Mouse (Mus musculus) liver, postnatal 0 days (tissue): ENCODE measurements around the gene Dhdh. TPM values are rescaled to one million over a fixed set of nuclear protein-coding genes. Genes with fewer than 3 reads are reported as not detected.
"Not testable (repeated sequence)": the region's sequence is repeated elsewhere in the genome, so short reads cannot be mapped to it uniquely, and the experiment has no call there.

Source experiments
- ATAC-seq: fragments of 200-750 bp; cut with Nextera tagmentation; 2 replicates; pipeline ENCODE4 v1.8.0; 2017; ENCODE audit warnings: mild to moderate bottlenecking, moderate library complexity
- DNase-seq: peaks from one replicate; pipeline ENCODE4 v3.0.0-alpha.2; 2016
- H3K27ac ChIP-seq: fragments of 300-500 bp; sonication (generic); 2 replicates; pipeline ENCODE4 v1.5.1; 2014; ENCODE audit warnings: antibody characterized with exemption, moderate library complexity, mild to moderate bottlenecking, low read depth
- H3K27me3 ChIP-seq: fragments of 300-500 bp; sonication (generic); 2 replicates; pipeline ENCODE4 v1.6.1; 2014; ENCODE audit warnings: low read length, control low read depth, mixed read lengths; ENCODE audit not compliant: insufficient read depth
- H3K36me3 ChIP-seq: fragments of 300-500 bp; sonication (generic); replicated peaks from 2 replicates; pipeline ENCODE4 v1.6.1; 2014; ENCODE audit warnings: mild to moderate bottlenecking, control low read depth, low read length, moderate library complexity, mixed read lengths; ENCODE audit not compliant: insufficient read depth
- H3K4me1 ChIP-seq: fragments of 300-500 bp; sonication (generic); 2 replicates; pipeline ENCODE4 v1.6.1; 2014; ENCODE audit warnings: antibody characterized with exemption, mild to moderate bottlenecking, control low read depth; ENCODE audit not compliant: insufficient read depth
- H3K4me2 ChIP-seq: fragments of 300-500 bp; sonication (generic); 2 replicates; pipeline ENCODE4 v1.6.1; 2014; ENCODE audit warnings: low read depth, mild to moderate bottlenecking, low read length, moderate library complexity, mixed read lengths
- H3K4me3 ChIP-seq: fragments of 300-500 bp; sonication (generic); 2 replicates; pipeline ENCODE4 v1.5.1; 2014; ENCODE audit warnings: low read depth, low read length
- H3K9ac ChIP-seq: fragments of 300-500 bp; sonication (generic); replicated peaks from 2 replicates; pipeline ENCODE4 v1.6.1; 2014; ENCODE audit warnings: mild to moderate bottlenecking, moderate library complexity
- H3K9me3 ChIP-seq: fragments of 300-500 bp; sonication (generic); 2 replicates; pipeline ENCODE4 v1.6.1; 2016; ENCODE audit warnings: mild to moderate bottlenecking, control low read depth, low read length, mixed read lengths
- CTCF ChIP-seq: sonication (generic); IDR thresholded peaks from 2 replicates; pipeline ENCODE4 v1.5.1; 2016; ENCODE audit warnings: antibody characterized with exemption, low read depth
- EP300 ChIP-seq: IDR thresholded peaks from 2 replicates; pipeline ENCODE4 v1.6.1; 2016; ENCODE audit warnings: antibody characterized with exemption, low read depth, mild to moderate bottlenecking
- WGBS: fragments of 180-500 bp; shearing (Covaris S2); extraction: QIAGEN DNeasy Blood & Tissue Kit; methylation state at CpG from one replicate; pipeline ENCODE4 v1.1.7; 2014; ENCODE audit not compliant: insufficient replicate concordance; 5-methylcytosine and 5-hydroxymethylcytosine counted together
- polyA plus RNA-seq: library from polyadenylated mRNA; unstranded; fragments of >200 nt; fragmentation: Nextera tagmentation; extraction: Ambion mirVana; gene quantifications from 2 replicates; pipeline ENCODE4 v1.2.1, GENCODE M21; 2015

Gene Dhdh
- polyA plus RNA-seq: 8.4 and 9.5 TPM in 2 replicates

DNA sequence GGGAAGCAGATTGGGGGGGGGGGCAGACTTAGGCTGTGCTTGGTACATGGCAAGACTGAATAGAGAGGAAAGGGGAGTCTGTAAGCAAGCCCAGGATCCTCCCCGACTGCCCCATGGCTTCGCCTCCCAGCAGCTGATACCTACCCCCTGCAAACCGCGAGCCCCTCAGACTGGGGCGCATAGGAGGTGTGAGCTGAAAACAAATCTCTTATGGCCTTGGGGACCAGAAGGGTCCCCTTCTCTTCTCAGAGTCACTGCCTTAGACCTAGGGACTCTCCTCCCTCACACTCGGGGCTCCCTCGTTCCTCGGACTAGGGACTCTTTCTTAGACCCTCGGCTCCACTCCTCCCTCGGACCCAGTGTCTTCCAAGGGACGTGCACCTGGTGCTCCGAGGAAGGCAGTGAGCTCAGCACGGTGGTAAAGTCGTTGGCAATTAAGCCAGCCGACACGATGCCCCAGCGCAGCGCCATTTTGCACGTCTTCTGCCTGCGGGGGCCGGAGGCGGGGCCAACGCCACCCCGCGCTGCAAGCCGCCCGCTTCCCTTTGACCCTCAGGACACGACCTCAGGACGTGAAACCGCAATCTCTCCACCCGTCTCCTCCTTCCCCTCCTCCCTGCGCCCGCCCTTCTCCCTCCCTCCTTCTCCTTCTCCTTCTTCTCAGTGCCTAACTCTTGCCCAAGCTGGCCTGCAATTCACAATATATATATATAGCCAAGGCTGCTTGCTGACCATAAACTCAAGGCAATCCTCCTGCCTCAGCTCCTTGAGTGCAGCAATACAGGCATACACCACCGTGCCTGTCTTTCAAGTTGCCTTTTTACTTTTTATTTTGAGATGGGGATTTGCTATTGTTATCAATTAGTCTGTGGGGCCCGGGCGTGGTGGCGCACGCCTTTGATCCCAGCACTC is at the start of gene Dhdh:
TSS of gene Dhdh (minus strand) at position 513 of the 912 bp plus-strand sequence.
- WGBS: 7% methylated on average over 38 of the region's 38 CpGs
- no peaks in the 10 kb centered on the region for H3K27me3 ChIP-seq
- peak within 1 kb of the TSS; percentile 87 for H3K27ac ChIP-seq
- no peak for TF ChIP-seq EP300
- no peak for TF ChIP-seq CTCF
- H3K4me1 ChIP-seq: peaks cover 42% of the 10 kb centered on the region
- peak within 1 kb of the TSS; percentile 82 for H3K4me2 ChIP-seq
- H3K36me3 ChIP-seq: peaks cover 12% of the 10 kb centered on the region
- peak within 1 kb of the TSS; percentile 60 for H3K4me3 ChIP-seq
- peak within 1 kb of the TSS; percentile 74 for H3K9ac ChIP-seq
- no peaks in the 10 kb centered on the region for H3K9me3 ChIP-seq
- peak; percentile 50 for ATAC-seq
- DNase-seq: peak; percentile 78

- TF ChIP-seq EP300 (no peak), CTCF (no peak)
- Histone ChIP-seq H3K9me3 (no peaks in the 10 kb centered on the region), H3K9ac (no peak overlapping the region), H3K4me1 (peaks cover 15% of the 10 kb centered on the region; the same call in 1 of the 2 replicates), H3K4me2 (peak overlapping the region; percentile 77), H3K27ac (no peak overlapping the region), H3K27me3 (no peaks in the 10 kb centered on the region), H3K36me3 (no peaks in the 10 kb centered on the region), H3K4me3 (no peak overlapping the region)
- ATAC-seq: no peak
- WGBS: 83% methylated on average over 10 of the region's 10 CpGs
- DNase-seq: no peak
Observed at GRCm38 (mm10) chr7:45537602-45538001, 49.0 kb upstream of the Dhdh start.

DNA sequence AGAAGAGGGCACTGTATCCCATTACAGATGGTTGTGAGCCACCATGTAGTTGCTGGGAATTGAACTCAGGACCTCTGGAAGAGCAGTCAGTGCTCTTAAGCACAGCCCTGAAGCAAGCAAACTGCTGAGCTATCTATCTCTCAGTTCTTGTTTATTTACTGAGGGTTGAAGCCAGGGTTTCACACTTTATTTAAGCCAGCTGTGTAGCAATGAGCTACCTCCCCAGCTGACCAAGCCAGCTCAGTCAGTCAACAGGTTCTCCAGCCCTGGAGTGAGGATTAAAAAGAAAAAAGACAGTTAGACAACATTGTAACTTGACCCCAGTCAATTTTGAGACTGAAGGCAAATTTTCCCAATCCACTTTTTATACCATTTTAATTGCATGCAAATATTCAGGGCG is 47.1 kb upstream of the Dhdh start:
- no peak for TF ChIP-seq EP300
- TF ChIP-seq CTCF: 0 out of 2 replicates have a peak, but pooled peaks have one; percentile 24
- peaks cover 17% of the 10 kb centered on the region for H3K4me1 ChIP-seq
- no peaks in the 10 kb centered on the region for H3K36me3 ChIP-seq
- no peak overlapping the region for H3K4me2 ChIP-seq
- no peak overlapping the region for H3K27ac ChIP-seq
- 74% methylated on average over 1 of the region's 1 CpGs for WGBS
- DNase-seq (no peak), ATAC-seq (no peak)
- no peak overlapping the region for H3K4me3 ChIP-seq
- no peaks in the 10 kb centered on the region for H3K27me3 ChIP-seq
- no peaks in the 10 kb centered on the region for H3K9me3 ChIP-seq
- H3K9ac ChIP-seq: no peak overlapping the region

GRCm38 (mm10) chr7:45530643-45531042 is 42.0 kb upstream of the Dhdh start:
- Histone ChIP-seq H3K9me3 (no peaks in the 10 kb centered on the region), H3K36me3 (no peaks in the 10 kb centered on the region), H3K27me3 (no peaks in the 10 kb centered on the region), H3K4me2 (no peak overlapping the region), H3K27ac (no peak overlapping the region), H3K4me3 (no peak overlapping the region), H3K9ac (no peak overlapping the region), H3K4me1 (peaks cover 14% of the 10 kb centered on the region)
- WGBS: 45% methylated on average over 2 of the region's 2 CpGs
- ATAC-seq (no peak), DNase-seq (no peak)
- TF ChIP-seq EP300 (no peak), CTCF (no peak)

GRCm38 (mm10) chr7:45529461-45529860 is 40.9 kb upstream of the Dhdh start:
- H3K9ac ChIP-seq: no peak overlapping the region

DNA sequence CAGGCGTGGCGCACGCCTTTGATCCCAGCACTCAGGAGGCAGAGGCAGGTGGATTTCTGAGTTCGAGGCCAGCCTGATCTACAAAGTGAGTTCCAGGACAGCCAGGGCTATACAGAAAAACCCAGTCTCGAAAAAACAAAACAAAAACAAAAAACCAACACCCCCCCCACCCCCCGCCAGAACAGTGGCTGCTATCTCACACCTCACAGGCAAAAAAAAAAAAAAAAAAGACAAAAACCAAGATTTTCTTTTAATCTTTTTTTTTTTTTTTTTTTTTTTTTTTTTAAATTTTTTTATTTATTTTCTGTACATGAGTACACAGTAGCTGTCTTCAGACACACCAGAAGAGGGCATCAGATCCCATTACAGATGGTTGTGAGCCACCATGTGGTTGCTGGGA is 38.6 kb upstream of the Dhdh start:
- ATAC-seq, H3K27me3 ChIP-seq, H3K9me3 ChIP-seq, DNase-seq: not testable (repeated sequence)
- Histone ChIP-seq H3K9ac (peak overlapping the region; percentile 96), H3K4me2 (peak overlapping the region; percentile 73), H3K4me1 (peaks cover 28% of the 10 kb centered on the region), H3K27ac (peak overlapping the region; percentile 98), H3K36me3 (peaks cover 22% of the 10 kb centered on the region), H3K4me3 (peak overlapping the region; percentile 86)
- WGBS: 76% methylated on average over 6 of the region's 6 CpGs

More at GRCm38 (mm10) chr7:45529461-45529860, 40.9 kb upstream of the Dhdh start:
- no peak for DNase-seq
- Histone ChIP-seq H3K27me3 (no peaks in the 10 kb centered on the region), H3K36me3 (peaks cover 3% of the 10 kb centered on the region; the same call in 1 of the 2 replicates), H3K4me2 (no peak overlapping the region; the same call in 1 of the 2 replicates), H3K4me3 (no peak overlapping the region), H3K9me3 (no peaks in the 10 kb centered on the region), H3K27ac (no peak overlapping the region), H3K4me1 (peaks cover 17% of the 10 kb centered on the region)
- TF ChIP-seq CTCF: no peak
- no peak for TF ChIP-seq EP300
- ATAC-seq: no peak
- 4% methylated on average over 6 of the region's 6 CpGs for WGBS
